Mouse (Mus musculus) gastrocnemius, adult 18-20 months (tissue): ENCODE data around the gene Haghl. TPM values are rescaled to one million over a fixed set of nuclear protein-coding genes. Genes with fewer than 3 reads are reported as not detected.

ENCODE experiments used
- DNase-seq: peaks from one replicate; pipeline ENCODE4 v3.0.0; 2021; ENCODE audit warnings: low spot score
- total RNA-seq, 2 experiments: library from RNA; stranded (reverse); gene quantifications; 2 replicates each; pipeline ENCODE4 v1.2.3; 2021

Haghl gene
- total RNA-seq, 2 experiments from 2014 or later: 10.6 to 10.7 TPM

GRCm38 (mm10) chr17:25786781-25787504 is 1.5 kb upstream of the Haghl start:
- DNase-seq: no peak

DNA sequence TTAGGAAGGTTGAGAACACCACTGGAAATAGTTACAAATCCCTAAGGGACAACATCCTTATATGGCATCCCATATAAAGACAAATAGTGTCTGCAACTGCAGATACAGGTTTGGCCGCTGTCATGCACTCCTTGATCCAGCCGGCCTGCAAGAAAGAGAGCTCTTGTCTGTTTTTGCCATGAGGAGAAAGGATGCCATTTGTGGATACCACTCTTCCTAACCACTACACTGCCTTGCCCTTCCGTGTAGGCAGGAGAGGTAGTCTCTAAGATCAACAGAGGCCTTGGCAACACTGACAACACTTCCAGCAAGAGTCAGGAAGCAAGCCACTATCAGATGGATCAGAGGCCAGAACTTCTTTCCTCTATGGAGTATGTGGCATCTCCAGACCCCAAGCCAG is 807 bp upstream of the Haghl start, which contains the start of gene Ccdc78:
TSS of gene Ccdc78 (plus strand) at position 301 of the 400 bp plus-strand sequence.
- no peak for DNase-seq

DNA sequence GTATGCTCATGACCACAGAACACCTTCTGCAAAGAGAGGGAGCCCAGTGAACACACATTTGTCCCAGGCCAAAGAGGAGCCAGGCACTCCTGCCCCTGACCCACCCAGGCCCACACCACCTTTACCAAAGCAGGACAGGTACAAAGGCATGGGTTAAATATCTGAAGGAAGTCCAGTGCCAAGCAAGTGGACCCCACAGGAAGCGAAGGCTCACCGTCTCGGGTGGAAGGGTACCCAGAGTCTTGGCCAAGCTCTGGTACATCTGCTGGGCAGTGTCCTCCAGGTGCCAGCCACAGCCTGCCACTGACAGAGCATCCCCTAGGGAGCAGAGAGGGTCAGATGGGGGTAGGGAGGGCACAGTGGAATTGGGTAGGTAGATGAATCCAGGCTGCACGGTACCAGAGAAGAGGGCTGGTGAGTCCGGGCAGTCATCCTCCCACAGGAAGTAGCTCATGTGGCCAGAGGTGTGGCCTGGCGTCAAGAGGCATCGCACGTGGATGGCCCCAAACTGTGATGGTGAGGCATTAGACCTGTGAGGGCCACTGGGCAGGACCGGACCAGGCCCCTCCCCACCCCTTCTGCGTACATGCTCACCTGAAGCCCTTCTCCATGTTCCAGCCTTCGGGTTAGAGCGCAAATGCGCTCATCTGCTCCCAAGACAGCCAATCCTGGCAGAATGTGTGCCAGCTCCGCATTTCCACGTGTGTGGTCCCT is 1.5 kb downstream of the Haghl start:
- DNase-seq: no peak

- DNase-seq: no peak
Measured at GRCm38 (mm10) chr17:25783086-25783485, 2.4 kb downstream of the Haghl start.

- no peak for DNase-seq
Measured at GRCm38 (mm10) chr17:25781339-25781738, 4.1 kb downstream of the Haghl start.

GRCm38 (mm10) chr17:25777948-25778347 is 7.5 kb downstream of the Haghl start:
- DNase-seq: no peak

DNA sequence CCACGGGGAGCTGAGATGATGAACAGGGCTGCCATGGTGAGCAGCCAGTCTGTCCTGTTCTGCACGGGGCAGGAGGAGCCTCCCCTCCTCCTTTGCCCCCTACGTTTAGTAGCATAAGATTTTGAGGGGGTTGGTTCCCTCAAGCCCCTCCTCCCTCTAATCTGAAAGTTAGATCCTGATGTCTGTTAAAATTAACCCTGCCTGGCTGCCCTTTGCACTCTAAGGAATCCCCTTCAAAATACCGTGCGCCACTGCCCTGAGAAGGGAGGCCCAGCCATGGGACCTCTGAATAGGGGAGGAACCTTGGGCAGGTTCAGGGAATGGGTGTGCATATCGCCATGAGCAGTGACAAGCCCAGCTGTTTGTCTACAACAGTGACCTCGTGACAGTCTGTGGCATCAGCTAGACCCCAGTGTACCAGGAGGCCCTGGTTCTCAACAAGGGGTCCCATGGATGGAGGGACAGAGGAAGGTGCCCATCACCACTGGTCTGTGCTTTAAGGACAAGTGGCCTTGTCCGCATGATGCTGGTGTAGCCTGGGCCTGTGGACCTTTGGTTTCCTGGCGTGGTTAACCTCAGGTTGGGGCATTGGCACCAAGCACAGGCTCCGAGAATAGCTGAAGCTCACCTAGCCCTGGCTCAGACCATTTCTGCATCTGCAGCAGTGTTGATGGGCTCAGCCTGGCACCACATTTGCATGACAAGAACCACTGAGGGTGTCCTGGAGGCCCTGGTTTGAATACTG is 10.0 kb downstream of the Haghl start:
- no peak for DNase-seq

GRCm38 (mm10) chr17:25773549-25774120 is 11.8 kb downstream of the Haghl start, which contains the start of gene Narfl:
Narfl (plus strand) TSS chr17:25773776.
- peak; percentile 98 for DNase-seq

DNA sequence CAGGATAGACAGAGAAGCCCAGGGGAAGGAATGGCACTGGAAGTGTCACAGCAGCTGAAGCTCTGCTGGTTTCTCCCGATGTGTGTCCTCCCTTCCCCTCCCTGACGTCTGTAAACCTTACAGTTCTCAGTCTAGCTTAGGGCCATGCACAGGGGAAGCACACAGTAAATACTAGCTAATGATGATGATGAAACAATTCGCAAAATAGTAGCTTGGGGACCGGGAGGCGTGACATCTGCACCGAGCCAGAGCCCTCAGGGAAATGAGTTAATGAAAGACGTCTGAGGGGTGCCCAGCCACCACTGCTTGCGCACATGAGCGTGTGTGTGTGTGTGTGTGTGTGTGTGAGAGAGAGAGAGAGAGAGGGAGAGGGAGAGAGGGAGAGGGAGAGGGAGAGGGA is 16.1 kb downstream of the Haghl start:
- no peak for DNase-seq

DNA sequence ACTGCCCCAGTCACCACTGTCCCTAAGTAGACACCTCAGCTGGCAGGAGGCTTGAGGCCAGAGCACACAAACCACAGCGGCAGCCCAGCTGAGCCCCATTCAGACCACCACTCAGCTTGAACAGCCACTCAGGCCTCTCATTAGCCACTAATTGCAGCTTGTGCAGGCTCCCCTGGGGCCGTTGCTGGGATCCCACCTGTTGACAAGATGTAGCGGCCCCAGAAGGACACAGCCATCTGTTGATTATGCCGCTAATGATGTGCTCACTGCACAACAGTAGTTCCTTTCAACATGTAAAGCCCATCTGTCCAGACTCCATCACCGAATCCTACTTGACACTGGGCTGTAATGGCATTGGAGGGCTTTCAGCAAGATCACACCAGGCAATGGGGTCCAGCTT is 19.6 kb downstream of the Haghl start:
- DNase-seq: no peak

DNA sequence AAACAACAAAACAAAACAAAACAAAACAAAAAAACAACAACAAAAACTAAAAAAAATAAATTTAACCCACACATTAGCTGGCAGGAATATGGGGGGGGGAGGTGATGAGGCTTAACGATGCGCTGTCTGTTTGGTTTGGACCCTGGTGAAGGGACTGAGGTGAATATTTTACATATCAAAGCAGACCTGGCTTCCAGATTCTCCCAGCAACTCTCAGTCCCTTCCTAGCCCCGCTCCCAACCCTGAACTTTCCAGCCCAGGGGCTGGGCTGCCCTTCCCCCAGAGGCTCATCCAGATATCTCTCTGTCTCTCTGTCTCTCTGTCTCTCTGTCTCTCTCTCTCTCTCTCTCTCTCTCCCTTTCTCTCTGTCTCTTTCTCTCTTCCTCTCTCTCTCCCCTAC is 22.9 kb downstream of the Haghl start:
- DNase-seq: no peak

DNA sequence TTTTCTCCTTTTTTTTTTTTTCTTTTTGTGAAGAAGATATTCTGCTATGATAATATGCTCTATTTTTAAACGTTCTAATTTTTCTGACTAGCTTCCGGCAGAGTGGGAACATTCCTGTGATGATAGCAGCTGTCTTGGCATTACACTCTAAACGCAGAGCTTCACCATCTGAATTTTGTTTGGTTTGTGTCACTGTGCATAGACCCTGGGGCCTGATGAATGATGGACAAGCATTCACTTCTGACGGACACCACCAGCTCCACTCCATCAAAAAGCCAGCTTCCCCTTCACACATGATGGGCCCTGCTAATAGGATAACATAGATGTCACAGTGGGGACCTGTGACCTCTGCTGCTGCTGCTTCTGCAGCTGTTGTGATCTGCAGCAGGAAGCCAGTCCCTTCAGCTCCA is 23.9 kb downstream of the Haghl start:
- DNase-seq: no peak

GRCm38 (mm10) chr17:25760148-25760547 is 25.3 kb downstream of the Haghl start:
- DNase-seq: no peak

GRCm38 (mm10) chr17:25757691-25758090 is 27.8 kb downstream of the Haghl start:
- no peak for DNase-seq

- no peak for DNase-seq
Measured at GRCm38 (mm10) chr17:25756378-25757242, 28.9 kb downstream of the Haghl start.

- DNase-seq: no peak
Measured at GRCm38 (mm10) chr17:25755627-25756377, 29.7 kb downstream of the Haghl start.

DNA sequence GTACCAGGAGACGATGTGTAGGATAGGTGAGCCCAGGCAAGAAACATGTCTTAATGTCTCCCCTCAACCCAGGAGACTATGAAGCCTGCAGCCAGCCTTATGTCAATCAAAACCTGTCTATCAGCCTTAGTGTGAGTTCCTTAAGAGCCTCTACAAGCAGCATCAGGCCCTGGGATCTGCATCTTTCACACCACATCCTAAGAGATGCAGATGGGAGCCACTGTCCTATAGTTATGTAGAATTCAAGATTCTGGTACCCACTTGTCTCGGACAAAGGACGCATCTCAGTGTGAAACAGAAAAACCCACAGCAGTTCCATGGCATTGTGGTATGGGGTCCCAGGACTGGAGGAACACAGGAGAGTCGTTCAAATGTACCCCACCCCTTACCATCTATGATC is 30.4 kb downstream of the Haghl start:
- no peak for DNase-seq

- no peak for DNase-seq
Measured at GRCm38 (mm10) chr17:25754241-25754640, 31.2 kb downstream of the Haghl start, which contains the start of gene Msln. Msln (minus strand) TSS chr17:25754378.

DNA sequence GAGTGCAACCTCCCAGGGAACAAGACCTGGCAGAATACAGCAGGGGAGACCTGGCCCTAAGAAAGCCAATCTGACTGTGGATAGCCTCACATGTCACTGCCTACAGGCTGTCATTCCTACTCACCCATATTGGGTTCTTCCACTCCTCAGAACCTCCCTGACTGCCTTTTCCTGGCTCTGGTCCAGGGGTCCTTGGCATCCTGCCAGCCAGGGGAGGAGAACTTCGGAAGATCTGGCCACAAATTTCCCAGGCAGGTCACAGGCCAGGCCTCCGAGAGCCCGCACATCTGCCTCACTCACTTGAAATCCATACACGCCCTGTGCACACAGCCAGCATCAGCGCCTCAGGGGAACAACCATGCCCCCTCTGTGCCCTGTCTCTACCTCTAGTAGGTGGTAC is 34.0 kb downstream of the Haghl start:
- DNase-seq: no peak

DNA sequence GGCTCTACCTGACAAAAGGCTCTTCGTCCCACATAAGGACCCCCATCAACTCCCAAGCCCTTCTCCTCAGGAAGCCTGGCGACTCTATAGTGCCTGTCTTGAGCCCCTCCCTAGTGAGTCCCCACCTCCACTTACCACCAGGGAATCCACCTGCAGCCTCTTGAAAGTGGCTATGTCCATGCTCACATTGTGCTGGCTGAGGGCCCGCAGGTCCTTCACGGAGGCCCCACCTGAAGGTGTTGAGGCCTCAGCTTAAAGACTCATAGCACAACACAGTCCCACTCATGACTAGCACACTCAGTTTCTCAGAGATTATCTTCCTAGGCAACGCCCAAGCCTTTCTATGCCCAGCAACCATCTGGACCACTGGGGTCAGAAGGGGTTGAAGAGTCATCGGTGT is 36.2 kb downstream of the Haghl start:
- no peak for DNase-seq
